14 mouse cellular contexts compared by ENCODE assay signal in genomic region chr7:89456380-89457076, GRCm38 (mm10). TPM values are rescaled to one million over a fixed set of nuclear protein-coding genes. Genes with fewer than 3 reads are reported as not detected.
DNase-seq lines count a peak whose midpoint lies in the region; ATAC-seq lines count a peak whose summit lies in the region.
"Had no signal": no experiment of that assay in that cellular context is flagged by ENCODE, and none has a peak within 500 bp of the region (broad histone marks: within the 10 kb centered on the region; RNA-seq: fewer than 3 reads in every experiment).

No protein-coding gene starts in this region.

- ATAC-seq in lung, embryonic 15.5 days (ENCODE audit: borderline replicate concordance, extremely low read depth, low FRiP score, low TSS enrichment), result peak; percentile 42; the same call in 1 of the 2 replicates
- ATAC-seq in embryonic facial prominence, embryonic 11.5 days (replicated peaks; ENCODE audit: insufficient number of reproducible peaks, low FRiP score, low TSS enrichment, low read depth), result peak; percentile 75
- peak; percentile 80 for ATAC-seq in hindbrain, embryonic 12.5 days (ENCODE audit: low FRiP score)

- H3K36me3 ChIP-seq in lung, embryonic 15.5 days, result no peaks in the 10 kb centered on the region
- H3K36me3 ChIP-seq in embryonic facial prominence, embryonic 11.5 days (replicated peaks; ENCODE audit: control insufficient read depth, insufficient read depth, low read depth, low read length), result no peaks in the 10 kb centered on the region
- no peaks in the 10 kb centered on the region for H3K36me3 ChIP-seq in hindbrain, embryonic 12.5 days
- H3K36me3 ChIP-seq: neural tube, embryonic 13.5 days had no signal

- no peak overlapping the region for H3K4me3 ChIP-seq in lung, embryonic 15.5 days
- H3K4me3 ChIP-seq in embryonic facial prominence, embryonic 11.5 days (ENCODE audit: low read depth, low read length), result no peak overlapping the region
- no peak overlapping the region for H3K4me3 ChIP-seq in hindbrain, embryonic 12.5 days
- H3K4me3 ChIP-seq: left cerebral cortex, adult 2 months; megakaryocyte, embryonic 14.5 days; neural tube, embryonic 13.5 days had no signal

- WGBS in lung, embryonic 15.5 days, result 27% methylated on average over 7 of the region's 7 CpGs
- WGBS in embryonic facial prominence, embryonic 11.5 days, result 23% methylated on average over 7 of the region's 7 CpGs
- WGBS in hindbrain, embryonic 12.5 days, result 29% methylated on average over 7 of the region's 7 CpGs

- H3K27ac ChIP-seq in lung, embryonic 15.5 days, result no peak overlapping the region
- H3K27ac ChIP-seq in embryonic facial prominence, embryonic 11.5 days (replicated peaks; ENCODE audit: low read depth, low read length), result no peak overlapping the region
- no peak overlapping the region; the same call in 1 of the 2 replicates for H3K27ac ChIP-seq in hindbrain, embryonic 12.5 days
- H3K27ac ChIP-seq: left cerebral cortex, adult 2 months; neural tube, embryonic 13.5 days; stomach, postnatal 0 days had no signal

- H3K4me1 ChIP-seq in lung, embryonic 15.5 days, result peaks cover 5% of the 10 kb centered on the region; the same call in 1 of the 2 replicates
- no peaks in the 10 kb centered on the region; the same call in 1 of the 2 replicates for H3K4me1 ChIP-seq in embryonic facial prominence, embryonic 11.5 days (ENCODE audit: control insufficient read depth, insufficient read depth, low read length)
- H3K4me1 ChIP-seq in hindbrain, embryonic 12.5 days, result peaks cover 12% of the 10 kb centered on the region; the same call in 1 of the 2 replicates
- H3K4me1 ChIP-seq: megakaryocyte, embryonic 14.5 days had no signal

- H3K9ac ChIP-seq in lung, embryonic 15.5 days, result no peak overlapping the region
- H3K9ac ChIP-seq in embryonic facial prominence, embryonic 11.5 days (replicated peaks; ENCODE audit: low read length), result no peak overlapping the region
- H3K9ac ChIP-seq in hindbrain, embryonic 12.5 days, result no peak overlapping the region
- H3K9ac ChIP-seq: neural tube, embryonic 13.5 days had no signal

- no peak for DNase-seq in lung, postnatal 10 days
- peak; percentile 86 for DNase-seq in embryonic facial prominence, embryonic 11.5 days (ENCODE audit: low spot score)
- DNase-seq in neural tube, embryonic 10.5 days (ENCODE audit: extremely low spot score, low spot score), result peak; percentile 51
- DNase-seq in ovary, postnatal 14 days (ENCODE audit: low spot score), result no peak
- no peak for DNase-seq in spleen, postnatal 10 days (ENCODE audit: low spot score in 2 of 2)
- DNase-seq: adrenal gland, adult 8-10 months; kidney, postnatal 25 days had no signal

- no peak overlapping the region for H3K4me2 ChIP-seq in lung, embryonic 15.5 days
- H3K4me2 ChIP-seq in embryonic facial prominence, embryonic 11.5 days (ENCODE audit: low read depth, low read length), result no peak overlapping the region
- no peak overlapping the region for H3K4me2 ChIP-seq in hindbrain, embryonic 12.5 days (replicated peaks)
- H3K4me2 ChIP-seq: neural tube, embryonic 13.5 days had no signal

- H3K9me3 ChIP-seq in lung, embryonic 15.5 days, result no peaks in the 10 kb centered on the region
- no peaks in the 10 kb centered on the region for H3K9me3 ChIP-seq in embryonic facial prominence, embryonic 11.5 days (replicated peaks; ENCODE audit: control insufficient read depth, low read length)
- H3K9me3 ChIP-seq in hindbrain, embryonic 12.5 days (replicated peaks), result no peaks in the 10 kb centered on the region
- H3K9me3 ChIP-seq: megakaryocyte, embryonic 14.5 days; neural tube, embryonic 13.5 days had no signal

- H3K27me3 ChIP-seq in lung, embryonic 15.5 days, result no peaks in the 10 kb centered on the region
- no peaks in the 10 kb centered on the region for H3K27me3 ChIP-seq in embryonic facial prominence, embryonic 11.5 days (ENCODE audit: control insufficient read depth, insufficient read depth, low read length)
- no peaks in the 10 kb centered on the region for H3K27me3 ChIP-seq in hindbrain, embryonic 12.5 days
- H3K27me3 ChIP-seq: CH12.LX; megakaryocyte, embryonic 14.5 days; neural tube, embryonic 13.5 days had no signal

RNA-seq across cellular contexts. Expression of gene Fzd4, which starts 52.4 kb away (rescaled TPM):
- polyA plus RNA-seq in lung, embryonic 15.5 days (2015; fragmentation: Nextera tagmentation; extraction: Ambion mirVana), result 11.6 and 13.1 TPM in 2 replicates
- polyA plus RNA-seq in embryonic facial prominence, embryonic 11.5 days (2014; fragmentation: Nextera tagmentation; extraction: Ambion mirVana), result 12.4 and 15.6 TPM in 2 replicates
- polyA plus RNA-seq in hindbrain, embryonic 12.5 days (2016; fragmentation: Nextera tagmentation; extraction: Ambion mirVana), result 4.6 and 5.9 TPM in 2 replicates

RNA-seq across cellular contexts. Expression of gene Tmem135, which starts 52.5 kb away (rescaled TPM):
- polyA plus RNA-seq in lung, embryonic 15.5 days (2015; fragmentation: Nextera tagmentation; extraction: Ambion mirVana), result 20.0 and 23.2 TPM in 2 replicates
- polyA plus RNA-seq in embryonic facial prominence, embryonic 11.5 days (2014; fragmentation: Nextera tagmentation; extraction: Ambion mirVana), result 17.9 and 18.5 TPM in 2 replicates
- 21.9 and 22.8 TPM in 2 replicates for polyA plus RNA-seq in hindbrain, embryonic 12.5 days (2016; fragmentation: Nextera tagmentation; extraction: Ambion mirVana)

Comparison
In these comparisons a context has a peak if more than half of its experiments do, and no peak if none do; other contexts are left out.
1. DNase-seq: peak in embryonic facial prominence, embryonic 11.5 days (single experiment) and neural tube, embryonic 10.5 days (single experiment); none in lung, postnatal 10 days (single experiment), ovary, postnatal 14 days (single experiment) and spleen, postnatal 10 days (0 of 2).
2. Peak in every context shown above with its lines, with median percentiles within 50 percentile points of each other: ATAC-seq.